Mouse (Mus musculus) cortical plate, adult 2 months (tissue): ENCODE results near the gene Ugt1a6a.

ENCODE experiments used
- CTCF ChIP-seq: fragments of 200-500 bp; IDR thresholded peaks from 2 replicates; pipeline ENCODE4 v1.5.1; 2011; ENCODE audit warnings: mild to moderate bottlenecking, control low read depth, low read length; ENCODE audit not compliant: insufficient read depth; ENCODE audit errors: extremely low read depth
- POLR2A ChIP-seq: fragments of 200-500 bp; IDR thresholded peaks from 2 replicates; pipeline ENCODE4 v1.6.1; 2011; ENCODE audit warnings: mild to moderate bottlenecking, low read length, control low read depth; ENCODE audit not compliant: insufficient read depth; ENCODE audit errors: extremely low read depth

DNA sequence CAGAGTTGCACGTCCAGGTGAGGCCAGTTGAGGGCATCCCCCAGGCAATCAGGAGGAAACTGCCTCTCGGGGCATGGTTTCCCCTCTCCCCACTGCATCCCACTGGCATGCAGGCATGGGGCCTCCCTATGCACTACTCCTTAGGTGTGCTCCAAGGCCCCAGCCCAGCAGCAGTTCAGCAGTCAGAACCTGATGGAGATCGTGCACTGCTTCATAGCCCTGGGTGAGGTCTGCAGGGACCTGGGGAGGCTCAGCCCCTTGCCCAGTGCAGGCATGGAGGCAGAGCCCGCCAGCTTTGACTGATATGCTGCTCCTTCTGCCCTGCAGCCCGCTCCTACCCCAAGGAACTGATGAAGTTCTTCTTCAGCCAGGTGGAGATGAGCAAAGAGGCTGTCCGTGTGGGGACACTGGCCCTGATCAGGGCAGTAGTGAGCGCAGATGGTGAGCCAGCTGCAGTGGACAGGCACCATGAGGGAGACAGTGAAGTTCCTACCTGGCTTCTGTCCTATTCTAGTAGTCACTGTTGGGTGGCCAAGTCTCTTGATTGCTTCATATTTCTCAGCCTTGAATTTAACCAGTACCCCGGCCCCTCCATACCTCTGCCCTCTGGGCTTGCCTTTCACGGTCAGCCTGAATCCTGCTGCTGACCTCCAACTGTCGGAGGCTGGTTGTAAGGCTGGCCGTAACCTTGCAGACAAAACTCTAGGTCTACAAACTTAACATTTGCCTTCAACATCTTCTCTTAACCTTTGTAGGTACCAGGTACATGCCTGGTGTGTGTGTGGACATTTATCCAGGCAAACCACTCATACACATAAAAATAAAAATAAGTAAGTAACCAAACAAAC lies 100.7 kb downstream of the Ugt1a6a start:
- no peak for TF ChIP-seq POLR2A
- TF ChIP-seq CTCF, result no peak
